Mouse (Mus musculus): ENCODE data around the gene Pdxdc1. TPM values are rescaled to one million over a fixed set of nuclear protein-coding genes. Genes with fewer than 3 reads are reported as not detected.
A peak's percentile ranks its signal among the peaks of the same experiment; 100 is the strongest.
"Not testable (repeated sequence)": the region's sequence is repeated elsewhere in the genome, so short reads cannot be mapped to it uniquely, and the experiment has no call there.

Pdxdc1 gene
- 92.5 and 106 TPM in 2 replicates for polyA plus RNA-seq (2015; fragmentation: Nextera tagmentation; extraction: Ambion mirVana)

DNA sequence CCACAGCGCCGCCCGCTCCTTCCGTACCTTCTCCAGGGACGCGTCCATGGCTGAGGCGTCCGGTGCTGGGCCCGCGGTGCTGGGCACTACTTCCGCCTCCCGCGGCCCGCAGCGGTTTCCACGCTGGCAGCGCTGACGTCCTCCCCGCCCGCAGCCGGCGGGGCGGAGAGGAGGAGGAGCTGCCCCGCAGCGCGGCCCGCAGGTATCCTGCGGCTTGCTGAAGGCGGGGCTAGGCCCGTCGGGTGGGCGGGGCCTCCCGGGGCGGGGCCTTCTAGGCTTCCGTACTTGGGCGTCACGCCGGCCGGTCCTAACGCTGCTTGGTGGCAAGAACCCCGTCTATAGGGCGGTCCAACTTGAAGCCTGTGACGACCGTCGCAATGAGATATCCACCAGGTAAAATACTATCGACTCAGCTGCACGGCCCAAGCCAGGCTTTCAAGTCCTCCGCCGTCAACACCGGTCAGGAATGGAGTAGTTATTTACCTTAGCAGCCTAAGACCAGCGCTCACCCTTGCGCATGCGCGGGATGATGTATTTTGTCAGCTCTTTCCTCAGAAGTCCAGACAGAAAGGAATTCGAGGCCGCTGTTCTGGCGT lies at the start of gene Pdxdc1, which contains the start of gene Mpv17l:
TSS of gene Pdxdc1 (minus strand) at position 244 of the 596 bp plus-strand sequence.
TSS of gene Mpv17l (plus strand) at position 274 of the 596 bp plus-strand sequence.
- peaks cover 13% of the 10 kb centered on the region for H3K4me1 ChIP-seq
- H3K36me3 ChIP-seq, result no peaks in the 10 kb centered on the region
- peak within 1 kb of the TSS; percentile 93 for H3K9ac ChIP-seq
- H3K4me3 ChIP-seq, result peak within 1 kb of the TSS; percentile 94
- ATAC-seq (ENCODE audit: insufficient number of reproducible peaks, insufficient read depth, low FRiP score, low TSS enrichment, low read depth), result peak; percentile 93
- H3K9me3 ChIP-seq, result no peaks in the 10 kb centered on the region
- H3K27ac ChIP-seq, result peak within 1 kb of the TSS; percentile 89
- H3K27me3 ChIP-seq, result no peaks in the 10 kb centered on the region
- peak within 1 kb of the TSS; percentile 79 for H3K4me2 ChIP-seq
- under 1% methylated on average over 47 of the region's 57 CpGs for WGBS

DNA sequence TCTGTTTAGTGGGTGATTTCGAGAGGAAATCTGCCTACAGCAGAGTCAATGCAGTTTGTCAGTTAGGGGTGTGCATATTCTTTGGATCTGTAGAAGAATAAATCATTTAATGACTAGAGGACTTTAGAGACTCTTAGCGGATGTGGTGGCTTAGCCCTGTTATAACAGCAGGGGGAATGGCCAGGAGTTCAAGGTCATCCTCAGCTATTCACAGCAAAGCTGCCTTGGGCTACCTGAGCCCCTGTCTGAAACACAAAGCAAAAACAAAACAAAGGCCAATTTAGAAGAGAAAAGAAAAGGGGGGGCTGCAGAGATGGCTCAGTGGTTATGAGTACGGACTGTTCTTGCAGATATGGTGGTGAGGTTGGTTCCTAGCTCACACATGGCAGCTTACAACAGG lies 48.3 kb upstream of the Pdxdc1 start:
- ATAC-seq (ENCODE audit: insufficient number of reproducible peaks, insufficient read depth, low FRiP score, low TSS enrichment, low read depth), result no peak
- Histone ChIP-seq H3K36me3 (no peaks in the 10 kb centered on the region), H3K4me3 (no peak overlapping the region), H3K27ac (no peak overlapping the region), H3K27me3 (no peaks in the 10 kb centered on the region), H3K9ac (no peak overlapping the region), H3K4me2 (no peak overlapping the region), H3K4me1 (no peaks in the 10 kb centered on the region), H3K9me3 (no peaks in the 10 kb centered on the region)
- 71% methylated on average over 3 of the region's 3 CpGs for WGBS

DNA sequence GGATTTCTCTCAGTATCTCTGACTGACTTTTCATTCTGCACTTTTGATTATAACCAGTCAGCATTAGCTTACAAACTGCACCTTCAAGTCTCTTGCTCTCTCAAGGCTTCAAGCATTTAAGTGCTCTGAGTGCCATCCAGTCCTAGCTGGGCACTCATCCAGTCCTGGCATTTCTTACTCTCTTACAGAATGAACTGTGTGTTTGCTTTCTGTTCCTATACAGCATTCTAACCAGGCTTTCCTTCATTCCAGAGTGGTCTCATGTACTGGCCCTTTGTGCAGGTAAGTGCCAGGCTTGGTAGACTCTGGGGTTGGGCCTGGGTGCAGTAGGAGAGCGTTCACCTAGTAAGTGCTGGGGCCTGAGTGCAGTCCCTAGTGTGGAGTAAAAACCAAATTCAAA lies 43.4 kb upstream of the Pdxdc1 start:
- peaks cover 12% of the 10 kb centered on the region for H3K27me3 ChIP-seq
- peaks cover 13% of the 10 kb centered on the region for H3K4me1 ChIP-seq
- no peak overlapping the region for H3K4me2 ChIP-seq
- ATAC-seq (ENCODE audit: insufficient number of reproducible peaks, insufficient read depth, low FRiP score, low TSS enrichment, low read depth), result no peak
- WGBS, result 91% methylated on average over 1 of the region's 1 CpGs
- H3K4me3 ChIP-seq, result no peak overlapping the region
- H3K9ac ChIP-seq, result no peak overlapping the region
- no peaks in the 10 kb centered on the region for H3K36me3 ChIP-seq
- no peak overlapping the region for H3K27ac ChIP-seq
- H3K9me3 ChIP-seq, result no peaks in the 10 kb centered on the region

DNA sequence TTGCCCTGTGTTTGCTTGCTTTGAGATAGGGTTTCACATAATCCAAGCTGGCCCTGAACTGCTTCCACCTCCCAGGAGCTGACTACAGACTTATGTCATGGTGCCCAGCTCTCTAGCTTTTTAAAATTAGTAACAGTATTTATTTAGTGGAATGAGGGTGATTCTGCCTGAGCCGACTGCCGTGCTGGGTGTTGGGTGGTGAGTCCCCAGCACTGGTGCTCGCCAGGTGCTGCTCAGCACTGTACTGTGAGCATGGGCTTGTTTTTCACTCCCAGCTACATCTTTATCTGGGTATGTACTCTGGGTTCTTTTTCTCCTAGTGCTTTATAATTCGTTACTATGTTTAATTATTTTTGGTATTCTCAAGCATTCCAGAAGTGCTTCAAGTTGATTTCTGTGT lies 42.2 kb upstream of the Pdxdc1 start:
- Histone ChIP-seq H3K4me3 (no peak overlapping the region), H3K4me1 (peaks cover 18% of the 10 kb centered on the region), H3K27me3 (peaks cover 20% of the 10 kb centered on the region), H3K36me3 (no peaks in the 10 kb centered on the region), H3K4me2 (peak overlapping the region; percentile 20; the same call in 1 of the 2 replicates), H3K9me3 (no peaks in the 10 kb centered on the region), H3K27ac (0 out of 2 replicates have a peak overlapping the region, but pooled peaks have one; percentile 28), H3K9ac (no peak overlapping the region)
- WGBS, result 51% methylated on average over 4 of the region's 4 CpGs
- no peak for ATAC-seq (ENCODE audit: insufficient number of reproducible peaks, insufficient read depth, low FRiP score, low TSS enrichment, low read depth)

DNA sequence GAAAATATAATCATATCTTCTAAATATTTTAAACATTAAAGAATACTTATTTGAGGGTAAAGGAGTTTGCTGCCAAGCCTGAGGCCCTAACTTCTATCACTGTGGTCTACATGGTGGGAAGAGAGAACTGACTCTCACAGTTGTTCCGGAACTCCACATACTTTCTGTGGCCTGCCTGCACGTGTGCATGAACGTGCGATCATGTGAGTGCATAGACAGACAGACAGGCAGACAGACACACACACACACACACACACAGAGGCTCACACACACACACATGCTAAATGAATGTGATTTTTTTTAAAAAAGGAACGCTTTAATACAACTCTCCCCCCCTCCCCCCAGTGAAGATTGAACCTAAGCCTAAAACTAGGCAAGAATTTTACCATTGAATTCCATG lies 41.8 kb upstream of the Pdxdc1 start:
- ATAC-seq (ENCODE audit: insufficient number of reproducible peaks, insufficient read depth, low FRiP score, low TSS enrichment, low read depth), result no peak
- Histone ChIP-seq H3K9ac (no peak overlapping the region), H3K4me3 (no peak overlapping the region), H3K27ac (peak overlapping the region; percentile 28; the same call in 1 of the 2 replicates), H3K4me2 (peak overlapping the region; percentile 20; the same call in 1 of the 2 replicates), H3K4me1 (peaks cover 18% of the 10 kb centered on the region), H3K36me3 (no peaks in the 10 kb centered on the region), H3K9me3 (no peaks in the 10 kb centered on the region), H3K27me3 (peaks cover 20% of the 10 kb centered on the region)
- WGBS, result 53% methylated on average over 5 of the region's 5 CpGs

DNA sequence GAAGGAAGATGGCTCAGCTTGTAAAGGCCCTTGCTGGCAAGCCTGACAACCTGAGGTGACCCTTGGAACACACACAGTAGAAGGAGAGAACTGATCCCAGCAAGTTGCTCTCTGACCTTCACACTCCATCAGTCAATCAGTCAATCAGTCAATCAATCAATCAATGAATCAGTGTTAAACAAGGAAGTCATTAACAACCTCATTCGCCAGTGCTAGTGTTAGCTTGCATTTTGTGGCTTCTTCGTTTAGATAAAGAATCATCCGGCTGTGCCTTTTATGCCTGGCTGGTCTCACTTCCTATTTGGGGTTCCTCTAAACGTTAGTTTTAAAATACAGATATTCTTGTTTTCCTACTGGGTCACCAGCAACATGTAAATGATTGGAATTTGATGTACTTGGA lies 41.2 kb upstream of the Pdxdc1 start:
- 39% methylated on average over 4 of the region's 4 CpGs for WGBS
- H3K36me3 ChIP-seq, result no peaks in the 10 kb centered on the region
- no peak overlapping the region for H3K27ac ChIP-seq
- no peak overlapping the region for H3K4me3 ChIP-seq
- no peak for ATAC-seq (ENCODE audit: insufficient number of reproducible peaks, insufficient read depth, low FRiP score, low TSS enrichment, low read depth)
- H3K9ac ChIP-seq, result no peak overlapping the region
- H3K4me2 ChIP-seq, result no peak overlapping the region
- peaks cover 20% of the 10 kb centered on the region for H3K27me3 ChIP-seq
- H3K4me1 ChIP-seq, result peaks cover 18% of the 10 kb centered on the region
- no peaks in the 10 kb centered on the region for H3K9me3 ChIP-seq

DNA sequence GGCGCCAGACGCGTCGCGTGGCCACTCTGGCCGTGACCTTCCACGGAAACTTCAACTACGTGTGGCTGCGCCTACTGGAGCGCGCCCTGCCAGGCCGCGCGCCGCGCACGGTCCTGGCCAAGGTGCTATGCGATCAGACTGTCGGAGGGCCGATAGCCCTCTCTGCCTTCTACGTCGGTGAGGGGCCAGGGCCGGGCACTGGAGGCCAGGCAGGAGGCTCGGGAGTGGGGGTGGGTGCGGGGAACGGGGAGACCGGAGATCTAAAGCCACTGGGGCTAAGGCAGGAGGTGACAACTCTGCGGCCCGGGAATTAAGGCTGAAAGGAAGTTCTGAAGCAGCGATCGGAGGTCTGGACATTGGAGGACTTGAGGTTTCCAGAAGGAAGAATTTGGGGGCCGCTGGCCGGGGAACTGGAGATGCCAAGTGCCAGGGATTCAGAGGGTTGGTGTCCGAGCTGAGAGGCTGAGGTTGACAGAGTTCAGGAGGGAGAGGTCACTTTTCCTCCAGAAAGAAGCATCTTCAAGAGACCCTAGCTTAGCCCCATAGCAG lies 38.0 kb upstream of the Pdxdc1 start:
- Histone ChIP-seq H3K4me1 (peaks cover 18% of the 10 kb centered on the region), H3K4me3 (peak overlapping the region; percentile 62), H3K9ac (peak overlapping the region; percentile 80), H3K27ac (no peak overlapping the region), H3K36me3 (no peaks in the 10 kb centered on the region), H3K27me3 (peaks cover 20% of the 10 kb centered on the region), H3K9me3 (no peaks in the 10 kb centered on the region), H3K4me2 (peak overlapping the region; percentile 99)
- peak; percentile 54; the same call in 1 of the 2 replicates for ATAC-seq (ENCODE audit: insufficient number of reproducible peaks, insufficient read depth, low FRiP score, low TSS enrichment, low read depth)
- 3% methylated on average over 34 of the region's 34 CpGs for WGBS

DNA sequence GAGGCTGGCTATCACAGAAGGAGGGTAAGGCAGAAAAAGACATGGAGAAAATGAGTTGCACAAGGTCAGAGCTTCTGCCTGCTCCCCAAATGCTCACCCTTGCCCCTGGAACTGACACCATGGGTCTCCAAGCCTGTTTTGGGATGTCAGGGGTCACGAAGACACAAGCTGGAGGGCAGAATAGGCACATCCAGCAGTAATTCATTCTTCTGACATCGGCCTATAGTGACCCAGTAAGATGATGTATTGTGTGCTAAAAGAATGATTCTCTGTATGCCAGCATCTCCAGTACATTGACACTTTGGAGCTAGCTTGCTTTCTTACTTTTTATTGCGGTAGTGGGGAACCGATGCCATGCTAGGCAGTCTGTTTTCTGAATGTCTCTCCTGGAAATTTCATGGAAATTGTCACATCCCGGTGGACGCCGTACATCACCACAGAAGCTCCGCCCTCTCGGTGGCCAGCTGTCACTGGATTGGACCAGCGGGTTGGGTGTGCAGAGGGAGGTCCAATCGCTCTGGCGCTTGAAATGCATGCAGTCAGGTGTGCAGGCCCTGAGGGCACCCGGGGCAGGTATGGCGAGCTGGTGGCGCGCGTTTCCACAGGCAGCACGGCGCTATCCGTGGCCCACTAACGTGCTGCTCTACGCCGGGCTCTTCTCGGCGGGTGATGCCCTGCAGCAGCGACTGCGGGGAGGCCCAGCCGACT lies 37.4 kb upstream of the Pdxdc1 start:
- peak; percentile 81; the same call in 1 of the 2 replicates for ATAC-seq (ENCODE audit: insufficient number of reproducible peaks, insufficient read depth, low FRiP score, low TSS enrichment, low read depth)
- WGBS, result 4% methylated on average over 28 of the region's 28 CpGs
- H3K27me3 ChIP-seq, result peaks cover 20% of the 10 kb centered on the region
- peak overlapping the region; percentile 99 for H3K4me2 ChIP-seq
- H3K9me3 ChIP-seq, result no peaks in the 10 kb centered on the region
- peaks cover 17% of the 10 kb centered on the region for H3K4me1 ChIP-seq
- no peaks in the 10 kb centered on the region for H3K36me3 ChIP-seq
- H3K27ac ChIP-seq, result no peak overlapping the region
- peak overlapping the region; percentile 62 for H3K4me3 ChIP-seq
- H3K9ac ChIP-seq, result peak overlapping the region; percentile 80

DNA sequence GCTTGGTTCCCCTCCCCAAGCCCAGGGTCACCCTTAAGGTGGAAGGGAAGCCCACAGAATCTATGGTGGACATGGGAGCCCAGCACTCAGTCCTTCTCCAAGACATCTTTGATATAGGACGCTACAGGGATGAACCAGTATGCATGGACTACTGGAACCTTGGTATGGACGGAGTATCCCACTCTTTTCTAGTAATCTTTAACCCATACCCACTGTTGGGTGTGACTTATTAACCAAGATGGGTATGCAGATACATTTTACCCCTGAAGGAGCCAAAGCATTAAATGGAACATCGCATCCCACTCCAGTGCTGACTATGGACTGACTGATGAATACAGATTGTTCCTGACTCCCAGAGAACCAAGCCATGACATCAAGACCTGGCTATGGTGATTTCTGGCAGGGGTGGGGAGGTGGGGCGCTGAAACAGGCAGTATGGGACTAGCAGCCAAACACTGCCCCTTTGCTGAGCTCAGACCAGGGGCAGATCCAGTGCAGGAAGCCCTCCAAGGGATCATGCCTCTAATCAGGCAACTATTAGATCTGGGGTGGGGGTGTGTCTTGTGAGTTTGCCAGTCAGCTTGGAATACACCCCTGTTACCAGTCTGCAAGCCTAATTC lies 24.6 kb upstream of the Pdxdc1 start:
- Histone ChIP-seq H3K4me1 (no peaks in the 10 kb centered on the region), H3K27ac (no peak overlapping the region), H3K36me3 (0 out of 2 replicates have a peak, but pooled peaks cover 8% of the 10 kb centered on the region), H3K9me3 (no peaks in the 10 kb centered on the region), H3K27me3 (no peaks in the 10 kb centered on the region), H3K9ac (no peak overlapping the region), H3K4me3 (no peak overlapping the region), H3K4me2 (no peak overlapping the region)
- ATAC-seq (ENCODE audit: insufficient number of reproducible peaks, insufficient read depth, low FRiP score, low TSS enrichment, low read depth), result no peak
- WGBS, result 88% methylated on average over 4 of the region's 4 CpGs

DNA sequence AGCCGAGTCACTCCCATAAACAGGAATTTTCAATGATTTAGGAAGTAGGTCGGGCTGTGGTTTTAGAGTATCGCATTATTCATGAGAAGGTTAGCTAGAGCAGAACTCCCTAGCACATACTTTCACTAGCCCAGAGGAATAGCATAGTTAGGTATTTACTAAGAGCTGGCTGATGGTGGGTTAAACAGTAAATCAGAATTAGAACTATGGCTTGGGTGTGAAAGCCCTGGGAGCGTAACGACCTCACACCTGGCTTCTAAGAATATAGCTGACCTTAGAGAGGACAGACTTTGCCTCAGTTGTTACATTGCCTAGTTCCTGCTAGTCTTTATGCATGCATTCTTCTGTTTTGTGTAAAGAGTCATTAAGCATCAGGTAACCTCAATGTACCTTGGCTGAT lies 20.0 kb upstream of the Pdxdc1 start:
- not testable (repeated sequence) for ATAC-seq (ENCODE audit: insufficient number of reproducible peaks, insufficient read depth, low FRiP score, low TSS enrichment, low read depth); H3K27me3 ChIP-seq; H3K27ac ChIP-seq; H3K9ac ChIP-seq; H3K36me3 ChIP-seq; H3K4me1 ChIP-seq; H3K9me3 ChIP-seq; H3K4me3 ChIP-seq; H3K4me2 ChIP-seq
- 90% methylated on average over 5 of the region's 5 CpGs for WGBS

DNA sequence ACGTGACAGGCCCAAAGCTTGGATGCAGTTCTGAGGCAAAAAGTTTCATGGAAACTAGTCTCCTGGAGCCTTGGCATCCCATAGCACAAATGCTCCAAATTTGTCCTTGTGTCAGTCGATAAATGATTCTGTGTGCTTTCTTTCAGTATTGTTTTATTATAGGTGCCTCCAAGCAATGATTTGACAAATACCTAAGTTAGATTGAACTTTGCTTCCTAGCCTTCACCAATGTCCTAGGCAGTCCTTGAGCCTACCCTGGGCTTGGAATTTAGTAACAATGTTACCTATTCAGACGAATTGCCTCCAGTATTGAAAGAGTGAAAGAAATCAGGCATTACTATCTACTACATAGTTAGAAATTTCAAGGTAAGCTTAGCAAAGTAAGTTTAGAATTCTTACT lies 19.6 kb upstream of the Pdxdc1 start:
- H3K4me2 ChIP-seq; H3K27me3 ChIP-seq; H3K4me1 ChIP-seq; H3K27ac ChIP-seq; H3K36me3 ChIP-seq; H3K4me3 ChIP-seq; H3K9ac ChIP-seq; ATAC-seq (ENCODE audit: insufficient number of reproducible peaks, insufficient read depth, low FRiP score, low TSS enrichment, low read depth); H3K9me3 ChIP-seq: not testable (repeated sequence)
- 91% methylated on average over 3 of the region's 3 CpGs for WGBS
